Mouse (Mus musculus) c-Kit-positive CD71-negative TER-119-negative erythroid progenitor cells, embryonic 14.5 days (primary cell): ENCODE data around the gene Zmat5.

Experiments used
- DNase-seq: peaks from one replicate; pipeline ENCODE4 v3.0.0-alpha.2; 2013; ENCODE audit warnings: low read depth

Gene Zmat5

GRCm38 (mm10) chr11:4737682-4738081, 33.2 kb downstream of the Zmat5 start:
- no peak for DNase-seq

- DNase-seq: no peak
Measured at GRCm38 (mm10) chr11:4738719-4739118, 34.2 kb downstream of the Zmat5 start.

GRCm38 (mm10) chr11:4740785-4741184, 36.3 kb downstream of the Zmat5 start:
- no peak for DNase-seq

- no peak for DNase-seq
Measured at GRCm38 (mm10) chr11:4744691-4745090, 40.2 kb downstream of the Zmat5 start.

GRCm38 (mm10) chr11:4745969-4746368, 41.5 kb downstream of the Zmat5 start:
- no peak for DNase-seq

GRCm38 (mm10) chr11:4746733-4747132, 42.3 kb downstream of the Zmat5 start, which contains the start of gene Cabp7:
Gene Cabp7 (minus strand): TSS chr11:4746778.
- no peak for DNase-seq

- DNase-seq: no peak
Measured at GRCm38 (mm10) chr11:4747285-4747684, 42.8 kb downstream of the Zmat5 start.

GRCm38 (mm10) chr11:4750263-4750662, 45.8 kb downstream of the Zmat5 start:
- DNase-seq: peak; percentile 73

GRCm38 (mm10) chr11:4752836-4753235, 48.4 kb downstream of the Zmat5 start:
- DNase-seq: no peak

GRCm38 (mm10) chr11:4754036-4754435, 49.6 kb downstream of the Zmat5 start:
- DNase-seq: peak; percentile 10

GRCm38 (mm10) chr11:4754867-4755266, 50.4 kb downstream of the Zmat5 start:
- no peak for DNase-seq

GRCm38 (mm10) chr11:4756460-4756859, 52.0 kb downstream of the Zmat5 start:
- DNase-seq: no peak

GRCm38 (mm10) chr11:4756984-4757788, 52.7 kb downstream of the Zmat5 start:
- DNase-seq: no peak

- DNase-seq: no peak
Measured at GRCm38 (mm10) chr11:4757789-4758158, 53.3 kb downstream of the Zmat5 start.

GRCm38 (mm10) chr11:4760438-4760837, 56.0 kb downstream of the Zmat5 start:
- no peak for DNase-seq

- DNase-seq: no peak
Measured at GRCm38 (mm10) chr11:4761991-4762390, 57.5 kb downstream of the Zmat5 start.

GRCm38 (mm10) chr11:4762511-4762910, 58.0 kb downstream of the Zmat5 start:
- no peak for DNase-seq

GRCm38 (mm10) chr11:4763631-4764030, 59.2 kb downstream of the Zmat5 start:
- DNase-seq: no peak

- DNase-seq: no peak
Measured at GRCm38 (mm10) chr11:4764476-4764875, 60.0 kb downstream of the Zmat5 start.

- no peak for DNase-seq
Measured at GRCm38 (mm10) chr11:4768399-4768798, 63.9 kb downstream of the Zmat5 start.

GRCm38 (mm10) chr11:4769293-4769692, 64.8 kb downstream of the Zmat5 start:
- DNase-seq: no peak

GRCm38 (mm10) chr11:4769881-4770280, 65.4 kb downstream of the Zmat5 start:
- DNase-seq: no peak

GRCm38 (mm10) chr11:4771756-4772155, 67.3 kb downstream of the Zmat5 start:
- DNase-seq: no peak

- peak; percentile 36 for DNase-seq
Measured at GRCm38 (mm10) chr11:4772925-4773324, 68.4 kb downstream of the Zmat5 start.
